Mouse (Mus musculus): ENCODE measurements around the gene H2al1m. TPM values are rescaled to one million over a fixed set of nuclear protein-coding genes. Genes with fewer than 3 reads are reported as not detected.
"Not testable (repeated sequence)": the region's sequence is repeated elsewhere in the genome, so short reads cannot be mapped to it uniquely, and the experiment has no call there.

The H2al1m gene
- polyA plus RNA-seq, 1 experiment from 2014 or later: not detected

- H3K9me3 ChIP-seq (replicated peaks; ENCODE audit: control insufficient read depth, low read length, poor library complexity, severe bottlenecking): no peaks in the 10 kb centered on the region
- H3K4me2 ChIP-seq (ENCODE audit: low read length): no peak overlapping the region
- H3K27ac ChIP-seq (ENCODE audit: low read length): no peak overlapping the region
- WGBS: 92% methylated on average over 7 of the region's 7 CpGs
- H3K4me3 ChIP-seq (ENCODE audit: low read depth, low read length): no peak overlapping the region
- H3K36me3 ChIP-seq (ENCODE audit: control insufficient read depth, insufficient read depth, low read length): no peaks in the 10 kb centered on the region
- H3K9ac ChIP-seq (ENCODE audit: low read depth, low read length): no peak overlapping the region
- H3K27me3 ChIP-seq (ENCODE audit: control insufficient read depth, insufficient read depth, low read depth, low read length): no peaks in the 10 kb centered on the region
- no peaks in the 10 kb centered on the region for H3K4me1 ChIP-seq (ENCODE audit: control insufficient read depth, insufficient read depth, low read length)
- no peak for ATAC-seq
Observed at GRCm38 (mm10) chrX:9257831-9258230, 25.7 kb upstream of the H2al1m start.

DNA sequence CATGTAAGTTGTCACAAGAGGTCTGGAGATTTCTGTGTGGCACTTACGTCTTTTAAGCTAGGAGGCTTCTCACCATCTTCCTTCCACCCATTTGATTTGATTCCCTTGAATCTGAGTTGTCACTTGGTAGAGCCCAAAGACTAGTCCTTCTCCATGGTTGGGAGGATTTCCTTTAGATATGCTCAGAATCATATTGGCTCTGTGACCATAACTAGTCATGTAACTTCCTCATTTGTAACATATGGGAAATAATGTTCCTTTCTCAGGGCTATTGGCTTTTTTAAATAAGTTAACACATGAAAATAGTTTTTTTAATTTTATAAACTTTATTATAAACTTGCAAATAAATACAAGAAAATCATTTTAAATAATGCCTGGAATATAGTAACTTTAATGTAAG is 24.3 kb upstream of the H2al1m start:
- H3K9me3 ChIP-seq (replicated peaks; ENCODE audit: control insufficient read depth, low read length, poor library complexity, severe bottlenecking): no peaks in the 10 kb centered on the region
- no peaks in the 10 kb centered on the region for H3K27me3 ChIP-seq (ENCODE audit: control insufficient read depth, insufficient read depth, low read depth, low read length)
- no peak overlapping the region for H3K4me2 ChIP-seq (ENCODE audit: low read length)
- no peak for ATAC-seq
- H3K9ac ChIP-seq (ENCODE audit: low read depth, low read length): no peak overlapping the region
- 71% methylated on average over 1 of the region's 1 CpGs for WGBS
- H3K4me1 ChIP-seq (ENCODE audit: control insufficient read depth, insufficient read depth, low read length): no peaks in the 10 kb centered on the region
- no peaks in the 10 kb centered on the region for H3K36me3 ChIP-seq (ENCODE audit: control insufficient read depth, insufficient read depth, low read length)
- no peak overlapping the region for H3K4me3 ChIP-seq (ENCODE audit: low read depth, low read length)
- no peak overlapping the region for H3K27ac ChIP-seq (ENCODE audit: low read length)

- Histone ChIP-seq H3K27ac (ENCODE audit: low read length) (no peak overlapping the region), H3K4me3 (ENCODE audit: low read depth, low read length) (no peak overlapping the region), H3K4me1 (ENCODE audit: control insufficient read depth, insufficient read depth, low read length) (no peaks in the 10 kb centered on the region; the same call in 1 of the 2 replicates), H3K36me3 (ENCODE audit: control insufficient read depth, insufficient read depth, low read length) (no peaks in the 10 kb centered on the region), H3K4me2 (ENCODE audit: low read length) (no peak overlapping the region), H3K9ac (ENCODE audit: low read depth, low read length) (no peak overlapping the region), H3K9me3 (replicated peaks; ENCODE audit: control insufficient read depth, low read length, poor library complexity, severe bottlenecking) (no peaks in the 10 kb centered on the region), H3K27me3 (ENCODE audit: control insufficient read depth, insufficient read depth, low read depth, low read length) (no peaks in the 10 kb centered on the region)
- WGBS: 47% methylated on average over 3 of the region's 3 CpGs
- no peak for ATAC-seq
Observed at GRCm38 (mm10) chrX:9271112-9271511, 12.5 kb upstream of the H2al1m start.

DNA sequence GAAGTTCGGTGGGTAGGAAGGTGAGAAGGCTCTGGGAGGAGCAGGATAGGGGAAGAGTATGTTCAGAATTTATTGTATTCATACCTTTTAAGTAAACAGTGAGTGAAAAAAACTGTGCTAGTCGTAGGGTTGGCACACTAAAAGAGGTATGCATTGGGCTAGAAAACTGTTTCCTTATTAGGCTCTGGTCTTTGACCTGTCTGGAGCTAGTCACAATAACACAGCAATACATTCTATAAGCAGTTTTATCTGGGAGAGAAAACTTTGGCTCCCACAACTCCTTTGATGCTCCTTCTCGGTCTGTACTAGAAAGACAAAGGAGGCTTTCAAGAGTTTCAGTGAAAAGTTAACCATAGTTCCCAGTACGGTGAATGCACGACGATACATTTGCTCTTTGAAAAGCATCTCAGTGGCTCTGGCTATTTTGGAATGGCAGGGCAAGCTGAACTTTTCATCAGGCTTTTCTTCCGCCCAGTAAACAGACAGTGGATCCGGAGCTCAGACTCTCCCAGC is 11.6 kb upstream of the H2al1m start:
- ATAC-seq: no peak
- no peak overlapping the region for H3K27ac ChIP-seq (ENCODE audit: low read length)
- WGBS: 30% methylated on average over 8 of the region's 8 CpGs

GRCm38 (mm10) chrX:9272460-9273361 is 10.9 kb upstream of the H2al1m start, which contains the start of gene Xk:
Xk (plus strand) TSS chrX:9272756.
- peak; percentile 90 for ATAC-seq
- H3K27me3 ChIP-seq (ENCODE audit: control insufficient read depth, insufficient read depth, low read depth, low read length): no peaks in the 10 kb centered on the region
- no peaks in the 10 kb centered on the region for H3K9me3 ChIP-seq (replicated peaks; ENCODE audit: control insufficient read depth, low read length, poor library complexity, severe bottlenecking)
- peak within 1 kb of the TSS; percentile 58 for H3K4me3 ChIP-seq (ENCODE audit: low read depth, low read length)
- H3K27ac ChIP-seq (ENCODE audit: low read length): peak within 1 kb of the TSS; percentile 60
- H3K4me1 ChIP-seq (ENCODE audit: control insufficient read depth, insufficient read depth, low read length): no peaks in the 10 kb centered on the region; the same call in 1 of the 2 replicates
- H3K36me3 ChIP-seq (ENCODE audit: control insufficient read depth, insufficient read depth, low read length): no peaks in the 10 kb centered on the region
- H3K9ac ChIP-seq (ENCODE audit: low read depth, low read length): peak within 1 kb of the TSS; percentile 72
- peak within 1 kb of the TSS; percentile 52 for H3K4me2 ChIP-seq (ENCODE audit: low read length)
- 7% methylated on average over 62 of the region's 94 CpGs for WGBS

More for the DNA sequence above, 11.6 kb upstream of the H2al1m start:
- Histone ChIP-seq H3K4me2 (ENCODE audit: low read length) (peak overlapping the region; percentile 52), H3K9me3 (replicated peaks; ENCODE audit: control insufficient read depth, low read length, poor library complexity, severe bottlenecking) (no peaks in the 10 kb centered on the region), H3K4me1 (ENCODE audit: control insufficient read depth, insufficient read depth, low read length) (no peaks in the 10 kb centered on the region; the same call in 1 of the 2 replicates), H3K27me3 (ENCODE audit: control insufficient read depth, insufficient read depth, low read depth, low read length) (no peaks in the 10 kb centered on the region), H3K9ac (ENCODE audit: low read depth, low read length) (peak overlapping the region; percentile 72; the same call in 1 of the 2 replicates), H3K36me3 (ENCODE audit: control insufficient read depth, insufficient read depth, low read length) (no peaks in the 10 kb centered on the region), H3K4me3 (ENCODE audit: low read depth, low read length) (peak overlapping the region; percentile 58)

- peak overlapping the region; percentile 58 for H3K4me3 ChIP-seq (ENCODE audit: low read depth, low read length)
- no peaks in the 10 kb centered on the region; the same call in 1 of the 2 replicates for H3K4me1 ChIP-seq (ENCODE audit: control insufficient read depth, insufficient read depth, low read length)
- no peaks in the 10 kb centered on the region for H3K27me3 ChIP-seq (ENCODE audit: control insufficient read depth, insufficient read depth, low read depth, low read length)
- no peak overlapping the region for H3K27ac ChIP-seq (ENCODE audit: low read length)
- no peaks in the 10 kb centered on the region for H3K9me3 ChIP-seq (replicated peaks; ENCODE audit: control insufficient read depth, low read length, poor library complexity, severe bottlenecking)
- peak; percentile 6; the same call in 1 of the 2 replicates for ATAC-seq
- no peaks in the 10 kb centered on the region for H3K36me3 ChIP-seq (ENCODE audit: control insufficient read depth, insufficient read depth, low read length)
- peak overlapping the region; percentile 52 for H3K4me2 ChIP-seq (ENCODE audit: low read length)
- H3K9ac ChIP-seq (ENCODE audit: low read depth, low read length): peak overlapping the region; percentile 72
- WGBS: 62% methylated on average over 12 of the region's 12 CpGs
Observed at GRCm38 (mm10) chrX:9273377-9274002, 10.1 kb upstream of the H2al1m start.

DNA sequence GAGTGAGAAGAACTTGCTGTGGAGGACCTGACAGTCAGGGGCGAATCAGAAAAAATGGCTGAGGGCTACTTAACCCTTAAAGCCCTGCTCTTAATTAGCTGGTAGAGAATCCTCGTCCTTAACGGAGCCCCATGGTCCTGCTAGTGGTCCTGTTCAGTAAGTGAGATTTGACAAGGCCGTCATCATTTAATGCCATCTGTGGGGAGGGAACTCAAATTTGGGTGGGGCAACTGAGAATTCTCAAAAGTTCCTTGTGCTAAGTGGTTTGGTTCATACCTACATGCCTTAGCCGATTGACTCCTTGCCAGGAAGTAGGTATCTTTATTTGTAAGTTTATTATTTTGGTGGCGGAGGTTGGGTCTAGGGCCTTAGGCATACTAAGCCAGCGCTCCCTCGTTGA is 9.2 kb upstream of the H2al1m start:
- Histone ChIP-seq H3K36me3 (ENCODE audit: control insufficient read depth, insufficient read depth, low read length) (no peaks in the 10 kb centered on the region), H3K4me2 (ENCODE audit: low read length) (no peak overlapping the region), H3K4me1 (ENCODE audit: control insufficient read depth, insufficient read depth, low read length) (no peaks in the 10 kb centered on the region; the same call in 1 of the 2 replicates), H3K4me3 (ENCODE audit: low read depth, low read length) (no peak overlapping the region), H3K27ac (ENCODE audit: low read length) (no peak overlapping the region), H3K27me3 (ENCODE audit: control insufficient read depth, insufficient read depth, low read depth, low read length) (no peaks in the 10 kb centered on the region), H3K9me3 (replicated peaks; ENCODE audit: control insufficient read depth, low read length, poor library complexity, severe bottlenecking) (no peaks in the 10 kb centered on the region), H3K9ac (ENCODE audit: low read depth, low read length) (no peak overlapping the region)
- no peak for ATAC-seq
- 81% methylated on average over 8 of the region's 8 CpGs for WGBS

- not testable (repeated sequence) for ATAC-seq
Observed at GRCm38 (mm10) chrX:9293140-9293829, 9.7 kb downstream of the H2al1m start.

More at GRCm38 (mm10) chrX:9293140-9293829, 9.7 kb downstream of the H2al1m start:
- not testable (repeated sequence) for H3K4me2 ChIP-seq (ENCODE audit: low read length); H3K9ac ChIP-seq (ENCODE audit: low read depth, low read length); H3K4me3 ChIP-seq (ENCODE audit: low read depth, low read length); H3K4me1 ChIP-seq (ENCODE audit: control insufficient read depth, insufficient read depth, low read length); H3K27me3 ChIP-seq (ENCODE audit: control insufficient read depth, insufficient read depth, low read depth, low read length); H3K36me3 ChIP-seq (ENCODE audit: control insufficient read depth, insufficient read depth, low read length); H3K27ac ChIP-seq (ENCODE audit: low read length); H3K9me3 ChIP-seq (replicated peaks; ENCODE audit: control insufficient read depth, low read length, poor library complexity, severe bottlenecking)
- 93% methylated on average over 3 of the region's 4 CpGs for WGBS
